Mouse (Mus musculus) kidney, embryonic 16.5 days (tissue): ENCODE measurements around the gene Prap1. TPM values are rescaled to one million over a fixed set of nuclear protein-coding genes. Genes with fewer than 3 reads are reported as not detected.

Experiments
- polyA plus RNA-seq: library from polyadenylated mRNA; unstranded; fragments of >200 nt; fragmentation: Nextera tagmentation; extraction: Ambion mirVana; gene quantifications from 2 replicates; pipeline ENCODE4 v1.2.1, GENCODE M21; 2015

Prap1 gene
- polyA plus RNA-seq, 1 experiment from 2014 or later = 0.27 TPM

Other genes starting within 250 kb of the Prap1 start
- gene Kndc1, start 198.7 kb upstream of the Prap1 start, polyA plus RNA-seq = 0.12 and 0.22 TPM in 2 replicates
- 0.21 TPM in 1 of 2 replicates, not detected in the other for gene Utf1, start 149.6 kb upstream of the Prap1 start, polyA plus RNA-seq
- 0.71 and 0.94 TPM in 2 replicates for gene 6430531B16Rik, start 114.6 kb upstream of the Prap1 start, polyA plus RNA-seq
- 1.6 and 1.8 TPM in 2 replicates for gene Adam8, start 100.8 kb upstream of the Prap1 start, polyA plus RNA-seq
- gene Zfp511, start 57.0 kb upstream of the Prap1 start, polyA plus RNA-seq = 38.0 and 40.6 TPM in 2 replicates
- 57.7 and 58.8 TPM in 2 replicates for gene Tubgcp2, start 56.7 kb upstream of the Prap1 start, polyA plus RNA-seq
- not detected in 2 replicates for gene Msx3, start 44.3 kb upstream of the Prap1 start, polyA plus RNA-seq
- 0.99 and 1.9 TPM in 2 replicates for gene Caly, start 10.8 kb upstream of the Prap1 start, polyA plus RNA-seq
- gene Fuom, start 9.0 kb downstream of the Prap1 start, polyA plus RNA-seq = 36.1 and 41.3 TPM in 2 replicates
- gene Paox, start 22.4 kb downstream of the Prap1 start, polyA plus RNA-seq = 20.2 and 23.5 TPM in 2 replicates
- 183 and 199 TPM in 2 replicates for gene Echs1, start 23.1 kb downstream of the Prap1 start, polyA plus RNA-seq
- 30.5 and 33.8 TPM in 2 replicates for gene Mtg1, start 44.2 kb downstream of the Prap1 start, polyA plus RNA-seq
- 0.41 and 0.51 TPM in 2 replicates for gene Sprn, start 61.5 kb downstream of the Prap1 start, polyA plus RNA-seq
- not detected in 2 replicates for gene Olfr522, start 71.4 kb downstream of the Prap1 start, polyA plus RNA-seq
- not detected in 2 replicates for gene Olfr523, start 79.8 kb downstream of the Prap1 start, polyA plus RNA-seq
- gene Olfr524, start 112.6 kb downstream of the Prap1 start, polyA plus RNA-seq = not detected in 2 replicates
- gene Cd163l1, start 124.9 kb downstream of the Prap1 start, polyA plus RNA-seq = 0.04 TPM in 1 of 2 replicates, not detected in the other
- not detected in 2 replicates for gene 5830411N06Rik, start 153.9 kb downstream of the Prap1 start, polyA plus RNA-seq
- not detected in 2 replicates for gene Olfr525, start 227.5 kb downstream of the Prap1 start, polyA plus RNA-seq
- not detected in 2 replicates for gene Olfr527, start 240.6 kb downstream of the Prap1 start, polyA plus RNA-seq